Mouse (Mus musculus): ENCODE results near the gene Aimp2. TPM values are rescaled to one million over a fixed set of nuclear protein-coding genes. Genes with fewer than 3 reads are reported as not detected.
A peak's percentile ranks its signal among the peaks of the same experiment; 100 is the strongest.

The Aimp2 gene
- polyA plus RNA-seq, 1 experiment from 2014 or later, result 25.4 TPM

- no peak for TF ChIP-seq EP300 (IDR thresholded peaks at IDR 0.05; ENCODE audit: low read depth)
- peak; percentile 18; the same call in 1 of the 2 replicates for TF ChIP-seq CTCF (IDR thresholded peaks at IDR 0.05; ENCODE audit: low read depth)
- no peak overlapping the region for H3K4me3 ChIP-seq (ENCODE audit: low read depth, low read length)
- H3K9me3 ChIP-seq (ENCODE audit: low read length), result no peaks in the 10 kb centered on the region
- no peak for DNase-seq
- no peaks in the 10 kb centered on the region; the same call in 1 of the 2 replicates for H3K4me1 ChIP-seq (ENCODE audit: insufficient read depth)
- ATAC-seq, result no peak
- no peak overlapping the region for H3K4me2 ChIP-seq (ENCODE audit: low read depth, low read length)
- peaks cover 92% of the 10 kb centered on the region for H3K36me3 ChIP-seq (replicated peaks; ENCODE audit: insufficient read depth, low read length)
- no peak overlapping the region for H3K27ac ChIP-seq (ENCODE audit: low read depth)
- 58% methylated on average over 9 of the region's 9 CpGs for WGBS (ENCODE audit: insufficient replicate concordance)
- H3K27me3 ChIP-seq (ENCODE audit: insufficient read depth, low read length), result no peaks in the 10 kb centered on the region
- H3K9ac ChIP-seq (replicated peaks), result no peak overlapping the region
These were observed 17.3 kb downstream of the Aimp2 start for GRCm38 (mm10) chr5:143892255-143892886.

- H3K27ac ChIP-seq (ENCODE audit: low read depth), result no peak overlapping the region; the same call in 1 of the 2 replicates
- H3K4me1 ChIP-seq (ENCODE audit: insufficient read depth), result no peaks in the 10 kb centered on the region; the same call in 1 of the 2 replicates
- no peak overlapping the region for H3K4me2 ChIP-seq (ENCODE audit: low read depth, low read length)
- peaks cover 3% of the 10 kb centered on the region for H3K9me3 ChIP-seq (ENCODE audit: low read length)
- TF ChIP-seq EP300 (IDR thresholded peaks at IDR 0.05; ENCODE audit: low read depth), result no peak
- no peak for TF ChIP-seq CTCF (IDR thresholded peaks at IDR 0.05; ENCODE audit: low read depth)
- no peaks in the 10 kb centered on the region for H3K27me3 ChIP-seq (ENCODE audit: insufficient read depth, low read length)
- WGBS (ENCODE audit: insufficient replicate concordance), result 64% methylated on average over 6 of the region's 6 CpGs
- peaks cover 93% of the 10 kb centered on the region for H3K36me3 ChIP-seq (replicated peaks; ENCODE audit: insufficient read depth, low read length)
- no peak overlapping the region for H3K4me3 ChIP-seq (ENCODE audit: low read depth, low read length)
- ATAC-seq (peak; percentile 38; the same call in 1 of the 2 replicates), DNase-seq (no peak)
- no peak overlapping the region for H3K9ac ChIP-seq (replicated peaks)
These were observed 18.9 kb downstream of the Aimp2 start for GRCm38 (mm10) chr5:143890741-143891140.

- peaks cover 98% of the 10 kb centered on the region for H3K36me3 ChIP-seq (replicated peaks; ENCODE audit: insufficient read depth, low read length)
- H3K9me3 ChIP-seq (ENCODE audit: low read length), result peaks cover 7% of the 10 kb centered on the region
- 94% methylated on average over 3 of the region's 3 CpGs for WGBS (ENCODE audit: insufficient replicate concordance)
- H3K4me3 ChIP-seq (ENCODE audit: low read depth, low read length), result no peak overlapping the region
- H3K27me3 ChIP-seq (ENCODE audit: insufficient read depth, low read length), result no peaks in the 10 kb centered on the region
- H3K27ac ChIP-seq (ENCODE audit: low read depth), result no peak overlapping the region
- H3K9ac ChIP-seq (replicated peaks), result no peak overlapping the region
- DNase-seq, result no peak
- no peak overlapping the region for H3K4me2 ChIP-seq (ENCODE audit: low read depth, low read length)
- no peak for ATAC-seq
- TF ChIP-seq EP300 (IDR thresholded peaks at IDR 0.05; ENCODE audit: low read depth) (no peak), CTCF (IDR thresholded peaks at IDR 0.05; ENCODE audit: low read depth) (no peak)
- H3K4me1 ChIP-seq (ENCODE audit: insufficient read depth), result no peaks in the 10 kb centered on the region
These were observed 24.4 kb downstream of the Aimp2 start for GRCm38 (mm10) chr5:143885274-143885673.

- Histone ChIP-seq H3K27me3 (ENCODE audit: insufficient read depth, low read length) (no peaks in the 10 kb centered on the region), H3K36me3 (replicated peaks; ENCODE audit: insufficient read depth, low read length) (peaks cover 78% of the 10 kb centered on the region), H3K27ac (ENCODE audit: low read depth) (no peak overlapping the region), H3K4me1 (ENCODE audit: insufficient read depth) (no peaks in the 10 kb centered on the region), H3K9ac (replicated peaks) (no peak overlapping the region), H3K9me3 (ENCODE audit: low read length) (no peaks in the 10 kb centered on the region), H3K4me2 (ENCODE audit: low read depth, low read length) (no peak overlapping the region), H3K4me3 (ENCODE audit: low read depth, low read length) (no peak overlapping the region)
- WGBS (ENCODE audit: insufficient replicate concordance), result 72% methylated on average over 4 of the region's 4 CpGs
- TF ChIP-seq CTCF (IDR thresholded peaks at IDR 0.05; ENCODE audit: low read depth) (no peak), EP300 (IDR thresholded peaks at IDR 0.05; ENCODE audit: low read depth) (no peak)
- no peak for ATAC-seq
- DNase-seq, result no peak
These were observed 35.1 kb downstream of the Aimp2 start for GRCm38 (mm10) chr5:143874571-143874970.

- Histone ChIP-seq H3K36me3 (replicated peaks; ENCODE audit: insufficient read depth, low read length) (peaks cover 50% of the 10 kb centered on the region), H3K9me3 (ENCODE audit: low read length) (no peaks in the 10 kb centered on the region), H3K9ac (replicated peaks) (no peak overlapping the region), H3K4me3 (ENCODE audit: low read depth, low read length) (no peak overlapping the region), H3K4me1 (ENCODE audit: insufficient read depth) (no peaks in the 10 kb centered on the region), H3K27me3 (ENCODE audit: insufficient read depth, low read length) (no peaks in the 10 kb centered on the region), H3K4me2 (ENCODE audit: low read depth, low read length) (no peak overlapping the region), H3K27ac (ENCODE audit: low read depth) (no peak overlapping the region)
- TF ChIP-seq CTCF (IDR thresholded peaks at IDR 0.05; ENCODE audit: low read depth) (no peak), EP300 (IDR thresholded peaks at IDR 0.05; ENCODE audit: low read depth) (no peak)
- WGBS (ENCODE audit: insufficient replicate concordance), result 89% methylated on average over 11 of the region's 11 CpGs
- no peak for DNase-seq
- ATAC-seq, result no peak
These were observed 38.0 kb downstream of the Aimp2 start for GRCm38 (mm10) chr5:143871547-143872169.

Other genes with a start within 250 kb of the Aimp2 start
- 2.3 and 2.7 TPM in 2 replicates for gene Usp42, start 177.6 kb downstream of the Aimp2 start, polyA plus RNA-seq (2015; fragmentation: Nextera tagmentation; extraction: Ambion mirVana)
- gene Eif2ak1, start 92.1 kb downstream of the Aimp2 start, polyA plus RNA-seq (2015; fragmentation: Nextera tagmentation; extraction: Ambion mirVana), result 45.6 and 49.5 TPM in 2 replicates
- 0.07 TPM in 1 of 2 replicates, not detected in the other for gene Ankrd61, start 12.2 kb downstream of the Aimp2 start, polyA plus RNA-seq (2015; fragmentation: Nextera tagmentation; extraction: Ambion mirVana)
- gene Pms2, start 117 bp upstream of the Aimp2 start, polyA plus RNA-seq (2015; fragmentation: Nextera tagmentation; extraction: Ambion mirVana), result 5.6 and 6.6 TPM in 2 replicates
- gene Gm42421, start 18.3 kb upstream of the Aimp2 start, polyA plus RNA-seq (2015; fragmentation: Nextera tagmentation; extraction: Ambion mirVana), result 0.19 TPM in 1 of 2 replicates, not detected in the other
- gene Rsph10b, start 23.2 kb upstream of the Aimp2 start, polyA plus RNA-seq (2015; fragmentation: Nextera tagmentation; extraction: Ambion mirVana), result 0.19 and 0.23 TPM in 2 replicates
- gene Ccz1, start 105.0 kb upstream of the Aimp2 start, polyA plus RNA-seq (2015; fragmentation: Nextera tagmentation; extraction: Ambion mirVana), result 30.5 and 31.5 TPM in 2 replicates
- gene Ocm, start 116.8 kb upstream of the Aimp2 start, polyA plus RNA-seq (2015; fragmentation: Nextera tagmentation; extraction: Ambion mirVana), result not detected in 2 replicates
- gene Lmtk2, start 190.6 kb upstream of the Aimp2 start, polyA plus RNA-seq (2015; fragmentation: Nextera tagmentation; extraction: Ambion mirVana), result 1.1 and 1.2 TPM in 2 replicates